Mouse (Mus musculus) stomach, postnatal 0 days (tissue): ENCODE data around the gene Clcn6.

Experiments used
- CTCF ChIP-seq: IDR thresholded peaks from 2 replicates; pipeline ENCODE4 v1.5.1; 2016; ENCODE audit warnings: antibody characterized with exemption, low read depth, mild to moderate bottlenecking, moderate library complexity
- EP300 ChIP-seq: optimal IDR thresholded peaks from 2 replicates; pipeline ENCODE3; 2016; ENCODE audit warnings: antibody characterized with exemption

- TF ChIP-seq CTCF (peak; percentile 6; the same call in 1 of the 2 replicates), EP300 (no peak)
Observed at GRCm38 (mm10) chr4:148039254-148040028, 820 bp upstream of the Clcn6 start.
